Mouse (Mus musculus) heart, embryonic 15.5 days (tissue): Measurements from ENCODE around the gene Ifna5. TPM values are rescaled to one million over a fixed set of nuclear protein-coding genes. Genes with fewer than 3 reads are reported as not detected.

Experiments used
- ATAC-seq: fragments of 200-750 bp; cut with Nextera tagmentation; replicated peaks from 2 replicates; pipeline ENCODE4 v1.8.0; 2017; ENCODE audit warnings: low read depth, moderate TSS enrichment; ENCODE audit not compliant: insufficient number of reproducible peaks, insufficient read depth, low FRiP score
- H3K27ac ChIP-seq: fragments of 300-500 bp; sonication (generic); 2 replicates; pipeline ENCODE4 v1.5.1; 2015; ENCODE audit warnings: mild to moderate bottlenecking, inconsistent platforms
- H3K27me3 ChIP-seq: fragments of 300-500 bp; sonication (generic); 2 replicates; pipeline ENCODE4 v1.6.1; 2015; ENCODE audit warnings: inconsistent platforms
- H3K36me3 ChIP-seq: fragments of 300-500 bp; sonication (generic); 2 replicates; pipeline ENCODE4 v1.6.1; 2015; ENCODE audit warnings: mild to moderate bottlenecking, inconsistent platforms
- H3K4me1 ChIP-seq: fragments of 300-500 bp; sonication (generic); replicated peaks from 2 replicates; pipeline ENCODE4 v1.6.1; 2015; ENCODE audit warnings: inconsistent platforms
- H3K4me2 ChIP-seq: fragments of 300-500 bp; sonication (generic); 2 replicates; pipeline ENCODE4 v1.6.1; 2015; ENCODE audit warnings: inconsistent platforms, mild to moderate bottlenecking, moderate library complexity
- H3K4me3 ChIP-seq: fragments of 300-500 bp; sonication (generic); 2 replicates; pipeline ENCODE4 v1.5.1; 2015; ENCODE audit warnings: mild to moderate bottlenecking, inconsistent platforms
- H3K9ac ChIP-seq: fragments of 300-500 bp; sonication (generic); 2 replicates; pipeline ENCODE4 v1.6.1; 2015; ENCODE audit warnings: mild to moderate bottlenecking, inconsistent platforms
- H3K9me3 ChIP-seq: fragments of 300-500 bp; sonication (generic); replicated peaks from 2 replicates; pipeline ENCODE4 v1.6.1; 2016; ENCODE audit warnings: inconsistent platforms
- WGBS: fragments of 180-500 bp; shearing (Covaris S2); methylation state at CpG from one replicate; pipeline ENCODE4 v1.1.7; 2015; ENCODE audit warnings: mixed read lengths; 5-methylcytosine and 5-hydroxymethylcytosine counted together
- polyA plus RNA-seq: library from polyadenylated mRNA; unstranded; fragments of >200 nt; fragmentation: Nextera tagmentation; extraction: Ambion mirVana; gene quantifications from 2 replicates; pipeline ENCODE4 v1.2.1, GENCODE M21; 2015

The Ifna5 gene
- polyA plus RNA-seq, 1 experiment from 2014 or later: not detected

GRCm38 (mm10) chr4:88865011-88865569 is 29.8 kb downstream of the Ifna5 start:
- 43% methylated on average over 6 of the region's 6 CpGs for WGBS
- Histone ChIP-seq H3K4me1 (0 out of 2 replicates have a peak, but pooled peaks cover 6% of the 10 kb centered on the region), H3K9ac (no peak overlapping the region), H3K9me3 (no peaks in the 10 kb centered on the region), H3K4me3 (no peak overlapping the region), H3K36me3 (no peaks in the 10 kb centered on the region), H3K27me3 (peaks cover 19% of the 10 kb centered on the region), H3K27ac (no peak overlapping the region), H3K4me2 (no peak overlapping the region)
- ATAC-seq: no peak

- Histone ChIP-seq H3K9ac (peak overlapping the region; percentile 48), H3K4me2 (peak overlapping the region; percentile 95), H3K27ac (peak overlapping the region; percentile 43), H3K36me3 (no peaks in the 10 kb centered on the region), H3K9me3 (no peaks in the 10 kb centered on the region), H3K4me3 (peak overlapping the region; percentile 62), H3K4me1 (0 out of 2 replicates have a peak, but pooled peaks cover 6% of the 10 kb centered on the region), H3K27me3 (peaks cover 16% of the 10 kb centered on the region)
- under 1% methylated on average over 8 of the region's 8 CpGs for WGBS
- peak; percentile 12; the same call in 1 of the 2 replicates for ATAC-seq
Observed at GRCm38 (mm10) chr4:88867366-88867925, 32.1 kb downstream of the Ifna5 start.

GRCm38 (mm10) chr4:88867926-88868911 is 32.9 kb downstream of the Ifna5 start:
- no peaks in the 10 kb centered on the region for H3K9me3 ChIP-seq
- peak overlapping the region; percentile 48 for H3K9ac ChIP-seq
- H3K4me2 ChIP-seq: peak overlapping the region; percentile 95
- H3K27ac ChIP-seq: peak overlapping the region; percentile 43
- ATAC-seq: peak; percentile 65
- peaks cover 13% of the 10 kb centered on the region for H3K27me3 ChIP-seq
- peak overlapping the region; percentile 62 for H3K4me3 ChIP-seq
- 0 out of 2 replicates have a peak, but pooled peaks cover 6% of the 10 kb centered on the region for H3K4me1 ChIP-seq
- 7% methylated on average over 31 of the region's 31 CpGs for WGBS
- H3K36me3 ChIP-seq: no peaks in the 10 kb centered on the region

GRCm38 (mm10) chr4:88872691-88873090 is 37.4 kb downstream of the Ifna5 start:
- Histone ChIP-seq H3K27me3 (no peaks in the 10 kb centered on the region), H3K27ac (no peak overlapping the region), H3K36me3 (no peaks in the 10 kb centered on the region), H3K9ac (no peak overlapping the region), H3K4me2 (no peak overlapping the region), H3K9me3 (no peaks in the 10 kb centered on the region), H3K4me3 (no peak overlapping the region), H3K4me1 (0 out of 2 replicates have a peak, but pooled peaks cover 6% of the 10 kb centered on the region)
- whole genome bisulfite sequencing: 4% methylated on average over 2 of the region's 2 CpGs
- no peak for ATAC-seq

- no peak overlapping the region for H3K9ac ChIP-seq
- no peaks in the 10 kb centered on the region for H3K27me3 ChIP-seq
- no peak overlapping the region for H3K4me2 ChIP-seq
- H3K4me1 ChIP-seq: no peaks in the 10 kb centered on the region
- whole genome bisulfite sequencing: 42% methylated on average over 4 of the region's 4 CpGs
- H3K4me3 ChIP-seq: no peak overlapping the region
- H3K27ac ChIP-seq: no peak overlapping the region
- no peaks in the 10 kb centered on the region for H3K36me3 ChIP-seq
- no peak for ATAC-seq
- no peaks in the 10 kb centered on the region for H3K9me3 ChIP-seq
Observed at GRCm38 (mm10) chr4:88875435-88876095, 40.2 kb downstream of the Ifna5 start.

- no peak overlapping the region for H3K4me2 ChIP-seq
Observed at GRCm38 (mm10) chr4:88876520-88876919, 41.2 kb downstream of the Ifna5 start.

GRCm38 (mm10) chr4:88878246-88878645 is 42.9 kb downstream of the Ifna5 start:
- no peaks in the 10 kb centered on the region for H3K4me1 ChIP-seq
- no peaks in the 10 kb centered on the region for H3K27me3 ChIP-seq
- no peak overlapping the region for H3K4me3 ChIP-seq
- WGBS: 38% methylated on average over 10 of the region's 10 CpGs
- no peak for ATAC-seq
- no peaks in the 10 kb centered on the region for H3K36me3 ChIP-seq
- no peak overlapping the region for H3K4me2 ChIP-seq
- H3K27ac ChIP-seq: no peak overlapping the region
- no peaks in the 10 kb centered on the region for H3K9me3 ChIP-seq
- no peak overlapping the region for H3K9ac ChIP-seq

More at GRCm38 (mm10) chr4:88876520-88876919, 41.2 kb downstream of the Ifna5 start:
- WGBS: 80% methylated on average over 4 of the region's 4 CpGs
- H3K27ac ChIP-seq: no peak overlapping the region
- H3K27me3 ChIP-seq: no peaks in the 10 kb centered on the region
- no peak overlapping the region for H3K9ac ChIP-seq
- no peaks in the 10 kb centered on the region for H3K4me1 ChIP-seq
- H3K4me3 ChIP-seq: no peak overlapping the region
- H3K36me3 ChIP-seq: no peaks in the 10 kb centered on the region
- H3K9me3 ChIP-seq: no peaks in the 10 kb centered on the region
- ATAC-seq: no peak

- ATAC-seq: no peak
- 70% methylated on average over 4 of the region's 4 CpGs for WGBS
- Histone ChIP-seq H3K9me3 (no peaks in the 10 kb centered on the region), H3K36me3 (no peaks in the 10 kb centered on the region), H3K4me1 (no peaks in the 10 kb centered on the region), H3K27me3 (no peaks in the 10 kb centered on the region), H3K4me3 (no peak overlapping the region), H3K27ac (no peak overlapping the region), H3K4me2 (no peak overlapping the region), H3K9ac (no peak overlapping the region)
Observed at GRCm38 (mm10) chr4:88878772-88879171, 43.4 kb downstream of the Ifna5 start.

- no peak for ATAC-seq
- Histone ChIP-seq H3K9ac (no peak within 1 kb of the TSS), H3K27ac (no peak within 1 kb of the TSS), H3K4me2 (no peak within 1 kb of the TSS), H3K27me3 (no peaks in the 10 kb centered on the region), H3K4me1 (no peaks in the 10 kb centered on the region), H3K9me3 (no peaks in the 10 kb centered on the region), H3K4me3 (no peak within 1 kb of the TSS), H3K36me3 (no peaks in the 10 kb centered on the region)
- WGBS: 79% methylated on average over 8 of the region's 8 CpGs
Observed at GRCm38 (mm10) chr4:88880101-88880500, 44.8 kb downstream of the Ifna5 start, which contains the start of gene Ifne. TSS of gene Ifne (minus strand) at chr4:88880201.
